37 mouse cellular contexts compared by ENCODE assay signal in genomic region chr12:105341523-105341922, GRCm38 (mm10). TPM values are rescaled to one million over a fixed set of nuclear protein-coding genes. Genes with fewer than 3 reads are reported as not detected.
A peak's percentile ranks its signal among the peaks of the same experiment; 100 is the strongest.
DNase-seq lines count a peak whose midpoint lies in the region; ATAC-seq and TF ChIP-seq lines count a peak whose summit lies in the region.
"Had no signal": no experiment of that assay in that cellular context is flagged by ENCODE, and none has a peak within 500 bp of the region (broad histone marks: within the 10 kb centered on the region; RNA-seq: fewer than 3 reads in every experiment).

No protein-coding gene starts in this region.

- no peak for TF ChIP-seq POLR2A in kidney, adult 2 months (IDR thresholded peaks at IDR 0.05; ENCODE audit: low read depth, low read length)

- H3K27ac ChIP-seq in kidney, adult 2 months (ENCODE audit: insufficient read depth, low read depth, low read length): peak overlapping the region; percentile 40; the same call in 1 of the 2 replicates
- no peak overlapping the region for H3K27ac ChIP-seq in kidney, embryonic 15.5 days
- H3K27ac ChIP-seq: embryonic facial prominence, embryonic 10.5 days; embryonic facial prominence, embryonic 15.5 days; forebrain, embryonic 12.5 days; heart, embryonic 10.5 days; hindbrain, postnatal 0 days; kidney, postnatal 0 days; layer of hippocampus, adult 2 months; liver, embryonic 12.5 days; midbrain, embryonic 12.5 days; neural tube, embryonic 12.5 days; stomach, postnatal 0 days had no signal

- no peak overlapping the region for H3K4me3 ChIP-seq in kidney, adult 2 months (ENCODE audit: insufficient read depth, low read depth, low read length)
- H3K4me3 ChIP-seq in kidney, embryonic 15.5 days (replicated peaks): no peak overlapping the region
- H3K4me3 ChIP-seq: embryonic facial prominence, embryonic 10.5 days; embryonic facial prominence, embryonic 15.5 days; forebrain, embryonic 12.5 days; heart, embryonic 10.5 days; hindbrain, embryonic 12.5 days; layer of hippocampus, adult 2 months; liver, embryonic 12.5 days; megakaryocyte, embryonic 14.5 days; midbrain, embryonic 12.5 days; myocyte; neural tube, embryonic 12.5 days had no signal

- no peak for TF ChIP-seq CTCF in kidney, adult 2 months (conservative IDR thresholded peaks at IDR 0.05; ENCODE audit: insufficient read depth, insufficient read length, low read depth, low read length)

- H3K4me2 ChIP-seq in kidney, embryonic 15.5 days: no peak overlapping the region
- H3K4me2 ChIP-seq: embryonic facial prominence, embryonic 15.5 days; forebrain, embryonic 12.5 days; hindbrain, embryonic 12.5 days; liver, embryonic 12.5 days; midbrain, embryonic 12.5 days; neural tube, embryonic 12.5 days had no signal

- ATAC-seq in kidney, embryonic 15.5 days (replicated peaks; ENCODE audit: low FRiP score): no peak
- no peak for ATAC-seq in activated CD4-positive, CD25-positive, alpha-beta regulatory T cell, adult 4 months
- ATAC-seq: forebrain, postnatal 0 days; hindbrain, postnatal 0 days; liver, embryonic 12.5 days; liver, postnatal 0 days; Patski had no signal

- 44% methylated on average over 9 of the region's 9 CpGs for WGBS in kidney, adult 2 months
- WGBS in kidney, embryonic 15.5 days: 55% methylated on average over 9 of the region's 9 CpGs

- peak; percentile 15 to 36 for DNase-seq in cerebellum, postnatal 25 days
- DNase-seq in cerebellum, adult 9-10 months: no peak
- peak; percentile 91 for DNase-seq in kidney, adult 2 months
- DNase-seq in kidney, postnatal 25 days: peak; percentile 40 to 82
- no peak for DNase-seq in adipocyte (ENCODE audit: low spot score)
- DNase-seq: adrenal gland, postnatal 36 days; forebrain, postnatal 0 days; gastrocnemius, postnatal 10 days; heart, postnatal 36 days; layer of hippocampus, postnatal 36 days; left cerebral cortex, postnatal 4 days; liver, postnatal 0 days; lung, postnatal 36 days; right cerebral cortex, adult 18-20 months; right cerebral cortex, postnatal 4 days; thymus, adult 18-20 months; thymus, postnatal 25 days had no signal

- no peaks in the 10 kb centered on the region for H3K9me3 ChIP-seq in kidney, embryonic 15.5 days (replicated peaks)
- H3K9me3 ChIP-seq: embryonic facial prominence, embryonic 10.5 days; embryonic facial prominence, embryonic 15.5 days; forebrain, embryonic 12.5 days; heart, embryonic 10.5 days; hindbrain, embryonic 12.5 days; liver, embryonic 12.5 days; midbrain, embryonic 12.5 days; neural tube, embryonic 12.5 days had no signal

- peaks cover 6% of the 10 kb centered on the region; the same call in 1 of the 2 replicates for H3K4me1 ChIP-seq in kidney, adult 2 months (ENCODE audit: control insufficient read depth, insufficient read depth, low read length)
- peaks cover 9% of the 10 kb centered on the region for H3K4me1 ChIP-seq in kidney, embryonic 15.5 days
- H3K4me1 ChIP-seq: liver, embryonic 12.5 days had no signal

- no peak overlapping the region for H3K9ac ChIP-seq in kidney, embryonic 15.5 days
- H3K9ac ChIP-seq: embryonic facial prominence, embryonic 15.5 days; forebrain, embryonic 12.5 days; forebrain, postnatal 0 days; hindbrain, embryonic 12.5 days; liver, embryonic 12.5 days; liver, postnatal 0 days; midbrain, embryonic 12.5 days; neural tube, embryonic 12.5 days had no signal

- H3K36me3 ChIP-seq in kidney, adult 2 months (ENCODE audit: control insufficient read depth, insufficient read depth, low read length): no peaks in the 10 kb centered on the region
- no peaks in the 10 kb centered on the region for H3K36me3 ChIP-seq in kidney, embryonic 15.5 days
- H3K36me3 ChIP-seq: embryonic facial prominence, embryonic 10.5 days; embryonic facial prominence, embryonic 15.5 days; forebrain, embryonic 12.5 days; heart, embryonic 10.5 days; hindbrain, embryonic 12.5 days; liver, embryonic 12.5 days; midbrain, embryonic 12.5 days; neural tube, embryonic 12.5 days had no signal

- H3K27me3 ChIP-seq in kidney, adult 2 months (replicated peaks; ENCODE audit: control insufficient read depth, insufficient read depth, low read length): peaks cover 1% of the 10 kb centered on the region
- H3K27me3 ChIP-seq in kidney, embryonic 15.5 days: peaks cover 55% of the 10 kb centered on the region

RNA-seq across cellular contexts. Expression of gene Tunar, which starts 7.9 kb away (rescaled TPM):
- not detected in 2 replicates for polyA plus RNA-seq in kidney, adult 2 months (2012; rRNA removed)
- 0.08 and 0.12 TPM in 2 replicates for polyA plus RNA-seq in kidney, embryonic 15.5 days (2015; fragmentation: Nextera tagmentation; extraction: Ambion mirVana)
- polyA plus RNA-seq in activated CD4-positive, CD25-positive, alpha-beta regulatory T cell, adult 4 months (2017; shearing (Covaris generic)): not detected
- polyA plus RNA-seq: gonadal fat pad, adult 2 months; heart, embryonic 16.5 days; liver, embryonic 12.5 days; liver, postnatal 0 days; myocyte; Patski; spleen, adult 2 months had no signal

Comparison
In these comparisons a context has a peak if more than half of its experiments do, and no peak if none do; other contexts are left out.
1. DNase-seq: peak in cerebellum, postnatal 25 days (2 of 2), kidney, adult 2 months (single experiment) and kidney, postnatal 25 days (2 of 2); none in cerebellum, adult 9-10 months (single experiment) and adipocyte (single experiment).